Mouse (Mus musculus) adrenal gland, adult 10 weeks (tissue): Measurements from ENCODE around the gene Btbd35f16. TPM values are rescaled to one million over a fixed set of nuclear protein-coding genes. Genes with fewer than 3 reads are reported as not detected.

Source experiments
- polyA plus RNA-seq: library from polyadenylated mRNA; stranded (reverse); fragments of 350-450 nt; fragmentation: Illumina TruSeq; extraction: RNeasy Lipid Tissue Mini Kit (QIAGEN cat#74804); gene quantifications from one replicate; pipeline ENCODE4 v1.2.3, GENCODE M21; 2014; ENCODE audit warnings: low read depth, low replicate concordance

The Btbd35f16 gene
- not detected for polyA plus RNA-seq

DNA sequence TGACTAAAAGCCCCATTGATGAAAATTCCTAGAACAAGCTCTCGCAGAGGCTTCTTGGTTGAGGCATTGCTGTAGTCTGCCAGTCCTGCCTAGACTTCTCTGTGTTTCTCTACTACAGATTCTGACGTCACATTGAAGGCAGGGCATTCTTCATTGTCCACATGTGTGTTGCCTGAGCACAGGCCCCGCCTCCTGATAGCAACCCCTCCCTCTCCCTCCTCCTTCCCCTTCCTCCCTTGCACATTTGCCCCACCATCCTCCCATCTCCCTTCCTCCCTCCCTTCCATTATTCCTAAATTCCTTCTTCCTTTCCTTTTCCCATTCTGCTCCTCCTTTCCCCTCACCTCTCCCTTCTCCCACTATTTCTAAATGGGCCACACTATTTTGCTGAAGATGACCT, at the start of gene Btbd35f16:
Btbd35f16 (minus strand) TSS at position 101 of the 400 bp plus-strand sequence.

Other genes with a start within 250 kb of the Btbd35f16 start
- gene Btbd35f10, start 204.1 kb downstream of the Btbd35f16 start, polyA plus RNA-seq: not detected
- not detected for gene Btbd35f3, start 80.7 kb upstream of the Btbd35f16 start, polyA plus RNA-seq
- gene Btbd35f28, start 239.6 kb upstream of the Btbd35f16 start, polyA plus RNA-seq: not detected